Mouse (Mus musculus) neural tube, embryonic 12.5 days (tissue): ENCODE data around the gene Emg1. TPM values are rescaled to one million over a fixed set of nuclear protein-coding genes. Genes with fewer than 3 reads are reported as not detected.
"Not testable (repeated sequence)": the region's sequence is repeated elsewhere in the genome, so short reads cannot be mapped to it uniquely, and the experiment has no call there.

Experiments
- ATAC-seq: fragments of 200-750 bp; cut with Nextera tagmentation; 2 replicates; pipeline ENCODE4 v1.8.0; 2017; ENCODE audit warnings: low read depth, mild to moderate bottlenecking, moderate TSS enrichment, moderate library complexity; ENCODE audit not compliant: low FRiP score
- H3K27ac ChIP-seq: fragments of 300-500 bp; sonication (generic); 2 replicates; pipeline ENCODE4 v1.5.1; 2016
- H3K27me3 ChIP-seq: fragments of 300-500 bp; sonication (generic); replicated peaks from 2 replicates; pipeline ENCODE4 v1.6.1; 2016; ENCODE audit warnings: mild to moderate bottlenecking
- H3K36me3 ChIP-seq: fragments of 300-500 bp; sonication (generic); 2 replicates; pipeline ENCODE4 v1.6.1; 2016; ENCODE audit warnings: mild to moderate bottlenecking
- H3K4me1 ChIP-seq: fragments of 300-500 bp; sonication (generic); 2 replicates; pipeline ENCODE4 v1.6.1; 2016
- H3K4me2 ChIP-seq: fragments of 300-500 bp; sonication (generic); replicated peaks from 2 replicates; pipeline ENCODE4 v1.6.1; 2016; ENCODE audit warnings: mild to moderate bottlenecking
- H3K4me3 ChIP-seq: fragments of 300-500 bp; sonication (generic); 2 replicates; pipeline ENCODE4 v1.5.1; 2016
- H3K9ac ChIP-seq: fragments of 300-500 bp; sonication (generic); 2 replicates; pipeline ENCODE4 v1.6.1; 2016; ENCODE audit warnings: mild to moderate bottlenecking
- H3K9me3 ChIP-seq: fragments of 300-500 bp; sonication (generic); 2 replicates; pipeline ENCODE4 v1.6.1; 2016; ENCODE audit warnings: mild to moderate bottlenecking
- WGBS: fragments of 180-500 bp; shearing (Covaris S2); methylation state at CpG from one replicate; pipeline ENCODE4 v1.1.7; 2016; 5-methylcytosine and 5-hydroxymethylcytosine counted together
- polyA plus RNA-seq: library from polyadenylated mRNA; unstranded; fragments of >200 nt; fragmentation: Nextera tagmentation; extraction: Ambion mirVana; gene quantifications from 2 replicates; pipeline ENCODE4 v1.2.1, GENCODE M21; 2016

Gene Emg1
- polyA plus RNA-seq, 1 experiment from 2014 or later, result 161 TPM

DNA sequence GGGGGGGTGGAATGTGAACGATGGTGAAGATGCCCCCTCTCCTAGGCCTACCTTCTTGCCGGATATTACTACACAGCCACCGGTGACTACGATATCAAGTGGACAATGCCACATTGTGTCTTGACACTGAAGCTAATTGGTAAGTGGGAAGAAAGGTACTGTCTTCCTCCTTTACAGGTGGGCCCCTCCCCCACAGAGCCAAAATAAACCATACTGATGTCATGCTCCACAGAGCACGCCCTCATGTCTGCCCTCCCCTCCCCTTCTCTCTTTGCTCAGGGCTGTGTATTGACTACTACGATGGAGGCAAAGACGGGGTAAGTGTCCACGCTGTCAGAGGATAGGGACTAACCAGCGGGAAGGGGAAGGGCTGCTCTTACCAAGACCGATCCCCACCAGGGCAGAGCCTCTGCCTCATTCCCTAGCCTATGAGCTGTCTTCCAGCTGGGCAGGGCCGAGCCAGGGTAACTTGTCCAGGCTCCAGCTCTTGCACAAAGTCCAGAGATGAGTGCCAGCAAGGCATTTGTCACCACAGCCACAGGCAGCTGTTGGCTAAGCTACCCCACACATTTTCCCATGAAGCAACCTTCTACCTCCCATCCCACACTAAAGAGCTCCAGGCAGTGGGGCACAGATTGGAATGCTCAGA, 11.9 kb downstream of the Emg1 start:
- Histone ChIP-seq H3K36me3 (peaks cover 58% of the 10 kb centered on the region), H3K9ac (no peak overlapping the region)

DNA sequence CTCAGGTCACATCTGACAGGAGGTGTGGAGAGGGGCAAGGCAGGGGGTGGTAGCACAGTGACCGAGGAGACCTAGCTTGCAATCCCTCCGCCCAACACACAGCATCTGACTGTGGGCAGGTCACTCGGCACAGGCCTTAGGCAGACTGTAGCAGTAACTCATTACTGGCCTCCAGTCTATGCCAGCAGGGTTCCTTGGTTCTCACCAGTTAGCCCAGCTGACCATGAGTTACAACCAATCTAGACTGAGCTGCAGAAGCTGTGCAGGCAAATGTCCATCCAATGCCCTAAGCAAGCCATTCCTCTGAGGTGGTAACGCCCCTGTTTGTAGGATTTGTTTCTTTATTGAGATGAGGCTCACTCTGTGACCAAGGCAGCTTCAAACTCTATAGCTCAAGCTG, 12.6 kb downstream of the Emg1 start:
- H3K27me3 ChIP-seq, result no peaks in the 10 kb centered on the region
- WGBS, result 81% methylated on average over 4 of the region's 4 CpGs
- H3K9ac ChIP-seq, result no peak overlapping the region
- H3K9me3 ChIP-seq, result no peaks in the 10 kb centered on the region
- ATAC-seq, result no peak
- no peak overlapping the region for H3K4me2 ChIP-seq
- no peak overlapping the region for H3K4me3 ChIP-seq
- 0 out of 2 replicates have a peak, but pooled peaks cover 3% of the 10 kb centered on the region for H3K4me1 ChIP-seq
- H3K27ac ChIP-seq, result no peak overlapping the region
- peaks cover 50% of the 10 kb centered on the region for H3K36me3 ChIP-seq

More for the DNA sequence above, 11.9 kb downstream of the Emg1 start:
- H3K27me3 ChIP-seq, result no peaks in the 10 kb centered on the region
- H3K9me3 ChIP-seq, result no peaks in the 10 kb centered on the region
- no peak overlapping the region for H3K27ac ChIP-seq
- H3K4me1 ChIP-seq, result 0 out of 2 replicates have a peak, but pooled peaks cover 3% of the 10 kb centered on the region
- 86% methylated on average over 11 of the region's 11 CpGs for WGBS
- H3K4me3 ChIP-seq, result no peak overlapping the region
- H3K4me2 ChIP-seq, result no peak overlapping the region
- no peak; the same call in 1 of the 2 replicates for ATAC-seq

DNA sequence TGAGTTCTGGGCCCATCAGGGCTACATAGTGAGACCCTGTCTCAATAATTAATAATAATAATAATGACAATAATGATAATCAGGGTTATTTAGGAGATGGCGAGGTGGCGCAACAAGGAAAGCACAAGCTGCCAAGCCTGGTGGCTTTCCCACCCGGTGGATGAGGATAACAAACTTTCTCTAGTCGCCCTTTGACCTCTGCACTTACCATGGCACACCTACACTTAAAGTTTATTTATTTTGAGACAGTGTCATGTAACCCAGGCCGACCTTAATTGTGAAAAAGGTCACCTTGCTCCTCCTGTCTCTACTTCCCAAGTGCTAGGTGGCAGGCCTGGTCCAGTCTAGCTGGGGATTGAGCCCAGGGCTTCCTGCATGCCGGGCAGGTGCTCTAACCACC, 13.2 kb downstream of the Emg1 start:
- no peak overlapping the region for H3K4me3 ChIP-seq
- no peaks in the 10 kb centered on the region for H3K27me3 ChIP-seq
- 0 out of 2 replicates have a peak, but pooled peaks cover 3% of the 10 kb centered on the region for H3K4me1 ChIP-seq
- peaks cover 44% of the 10 kb centered on the region for H3K36me3 ChIP-seq
- no peak overlapping the region for H3K9ac ChIP-seq
- H3K9me3 ChIP-seq, result no peaks in the 10 kb centered on the region
- no peak overlapping the region for H3K27ac ChIP-seq
- 89% methylated on average over 6 of the region's 6 CpGs for WGBS
- no peak overlapping the region for H3K4me2 ChIP-seq
- no peak for ATAC-seq

DNA sequence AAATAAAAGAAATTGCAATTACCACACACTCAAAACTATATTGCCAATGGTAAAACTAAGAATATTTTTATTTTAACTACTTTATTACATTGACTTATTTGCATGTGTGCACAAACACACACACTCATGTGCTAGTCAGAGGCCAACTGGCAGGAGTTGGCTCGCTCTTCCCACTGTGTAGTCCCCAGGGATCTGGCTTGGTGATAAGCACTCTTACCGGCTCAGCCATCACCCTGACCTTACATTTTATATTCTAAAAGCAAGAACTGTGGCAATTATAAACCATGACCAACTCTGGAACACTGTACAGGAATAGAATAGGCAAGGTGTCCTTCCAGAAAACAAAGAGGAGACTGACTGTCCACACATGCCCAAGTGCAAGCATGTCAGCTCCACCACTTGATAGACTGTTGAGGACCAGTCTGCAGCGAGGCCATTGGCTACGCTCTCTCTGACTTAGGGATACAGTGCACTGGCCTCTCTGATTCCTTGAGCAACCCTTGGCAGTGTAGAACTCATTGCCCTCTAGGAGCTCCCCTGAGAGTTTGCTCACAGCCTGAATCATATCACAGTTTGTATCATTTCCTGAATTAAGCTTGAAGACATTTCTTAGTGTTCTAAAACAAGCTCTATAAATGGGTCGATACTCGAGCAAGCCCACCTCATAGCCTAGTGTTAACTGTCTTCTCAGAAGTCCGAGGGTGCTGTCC, 15.4 kb downstream of the Emg1 start:
- Histone ChIP-seq H3K9ac (no peak overlapping the region), H3K4me1 (0 out of 2 replicates have a peak, but pooled peaks cover 3% of the 10 kb centered on the region), H3K36me3 (peaks cover 23% of the 10 kb centered on the region; the same call in 1 of the 2 replicates), H3K4me3 (no peak overlapping the region), H3K9me3 (no peaks in the 10 kb centered on the region), H3K27ac (no peak overlapping the region), H3K27me3 (no peaks in the 10 kb centered on the region), H3K4me2 (no peak overlapping the region)
- ATAC-seq, result no peak
- WGBS, result 95% methylated on average over 7 of the region's 7 CpGs

DNA sequence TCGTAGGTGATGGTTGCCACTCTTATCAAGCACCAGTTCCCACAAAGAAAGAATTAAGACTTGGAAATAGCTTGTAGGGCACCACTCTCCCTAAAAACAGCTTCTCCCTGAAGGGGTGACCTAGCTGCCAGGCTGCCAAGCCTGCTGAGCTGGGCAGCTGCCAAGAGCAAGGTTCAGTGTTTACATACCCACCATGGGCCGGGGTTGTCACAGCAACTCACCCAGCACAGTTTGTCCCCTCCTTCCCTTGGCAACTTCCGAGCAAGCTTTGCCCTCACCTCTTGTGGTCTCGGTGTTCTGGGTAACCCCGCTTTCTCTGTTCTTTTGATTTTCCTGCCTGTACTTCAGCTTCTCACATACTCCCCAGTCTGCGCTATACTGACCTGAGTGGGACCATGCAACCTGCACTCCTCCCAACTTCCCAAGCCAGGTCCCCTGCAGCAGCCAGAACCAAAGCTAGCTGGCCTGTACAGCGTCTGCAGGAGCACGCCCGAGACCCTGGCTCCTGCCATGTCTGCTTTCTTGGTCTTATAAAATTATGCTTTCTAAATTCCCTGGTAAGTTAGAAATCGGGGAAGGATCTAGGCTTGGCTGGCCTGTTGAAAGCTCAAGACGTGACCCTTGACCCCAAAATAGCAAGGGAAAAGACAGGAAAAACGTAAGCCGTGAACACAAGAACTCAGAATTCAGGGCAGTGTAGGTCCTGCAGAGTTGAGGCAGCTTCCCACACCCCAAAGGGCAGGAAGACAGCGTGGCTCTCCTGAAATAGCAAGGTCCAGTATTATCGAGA, 17.6 kb downstream of the Emg1 start:
- Histone ChIP-seq H3K36me3 (0 out of 2 replicates have a peak, but pooled peaks cover 4% of the 10 kb centered on the region), H3K4me3 (no peak overlapping the region), H3K27me3 (no peaks in the 10 kb centered on the region), H3K4me1 (0 out of 2 replicates have a peak, but pooled peaks cover 3% of the 10 kb centered on the region), H3K9me3 (no peaks in the 10 kb centered on the region), H3K4me2 (no peak overlapping the region), H3K9ac (no peak overlapping the region), H3K27ac (no peak overlapping the region)
- no peak for ATAC-seq
- 86% methylated on average over 15 of the region's 15 CpGs for WGBS

DNA sequence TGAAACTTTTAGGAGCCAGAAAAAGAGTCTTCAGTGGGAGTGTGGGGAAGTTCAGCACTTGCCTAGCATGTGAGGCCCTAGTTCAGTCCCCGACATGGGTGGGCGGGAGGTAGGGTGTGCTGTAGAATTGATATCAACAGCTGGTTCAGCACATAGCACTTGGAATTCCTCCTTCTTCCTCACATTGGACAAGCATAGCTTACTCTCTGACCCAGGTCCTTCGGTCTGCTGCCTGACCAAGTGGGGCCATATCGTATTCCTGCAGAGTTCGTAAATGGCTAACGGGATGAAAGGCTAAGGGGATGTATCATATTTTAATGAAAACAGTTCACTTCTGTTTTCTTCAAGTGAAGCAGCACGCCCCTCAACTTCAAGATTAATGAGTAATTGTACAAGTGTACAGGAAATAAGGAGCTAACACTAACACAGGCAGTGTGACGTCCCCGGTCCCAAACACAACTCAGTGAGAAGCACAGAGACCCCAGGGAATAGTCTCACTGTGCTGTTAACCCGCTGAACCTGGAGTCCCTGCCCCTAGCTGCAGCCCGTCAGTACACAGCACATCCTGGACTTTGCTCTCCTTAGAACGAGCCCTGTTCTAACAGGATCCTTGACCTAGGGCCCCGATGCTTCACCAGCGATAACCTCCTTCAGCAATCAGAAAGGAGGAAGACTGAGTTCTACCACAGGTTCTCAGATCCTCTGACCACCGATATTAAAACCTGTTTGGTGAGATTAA, 18.6 kb downstream of the Emg1 start:
- H3K4me3 ChIP-seq, result no peak overlapping the region
- no peaks in the 10 kb centered on the region for H3K27me3 ChIP-seq
- H3K9ac ChIP-seq, result no peak overlapping the region
- no peak overlapping the region for H3K27ac ChIP-seq
- 0 out of 2 replicates have a peak, but pooled peaks cover 3% of the 10 kb centered on the region for H3K4me1 ChIP-seq
- 81% methylated on average over 15 of the region's 15 CpGs for WGBS
- H3K4me2 ChIP-seq, result no peak overlapping the region
- no peaks in the 10 kb centered on the region for H3K36me3 ChIP-seq
- no peak for ATAC-seq
- no peaks in the 10 kb centered on the region for H3K9me3 ChIP-seq

DNA sequence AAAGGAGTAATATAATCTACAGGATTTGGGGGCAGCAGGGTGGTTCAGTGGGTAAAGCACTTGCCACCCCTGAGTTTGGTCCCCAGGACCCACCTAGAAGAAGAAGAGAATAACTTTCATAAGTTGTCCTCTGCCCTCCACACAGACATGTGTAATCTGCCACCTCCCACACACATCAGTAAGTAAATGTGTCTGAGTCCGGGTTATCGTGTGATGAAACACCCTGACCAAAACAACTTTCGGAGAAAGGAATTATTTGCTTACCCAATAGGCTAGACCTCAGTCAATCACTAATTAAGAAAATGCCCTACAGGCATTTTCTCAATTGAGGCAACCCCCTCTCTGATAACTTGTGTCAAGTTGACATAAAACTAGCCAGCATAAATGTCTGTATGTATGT, 21.5 kb downstream of the Emg1 start:
- no peak for ATAC-seq
- Histone ChIP-seq H3K9ac (no peak overlapping the region), H3K4me3 (no peak overlapping the region)

DNA sequence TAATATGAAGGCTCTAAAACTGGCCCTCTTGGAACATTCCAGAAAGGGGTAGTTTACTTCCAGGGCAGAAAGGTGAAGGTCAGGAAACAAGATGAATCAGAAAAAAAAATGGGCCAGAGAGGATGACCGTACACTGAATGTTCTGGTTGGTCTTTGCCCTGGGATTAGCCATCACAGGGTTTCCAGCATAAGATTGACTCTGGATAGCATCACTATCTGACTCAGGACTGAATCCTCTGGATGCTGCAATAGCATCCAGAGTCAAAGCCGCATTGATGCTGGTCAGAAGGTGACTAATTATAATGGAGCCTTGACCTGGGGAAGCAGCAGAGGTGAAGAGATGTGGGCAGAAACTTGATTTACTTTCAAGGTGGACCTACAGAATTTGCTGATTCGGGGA, 23.0 kb downstream of the Emg1 start:
- Histone ChIP-seq H3K4me3 (no peak overlapping the region), H3K27ac (no peak overlapping the region), H3K9ac (no peak overlapping the region), H3K36me3 (no peaks in the 10 kb centered on the region), H3K9me3 (no peaks in the 10 kb centered on the region), H3K4me1 (no peaks in the 10 kb centered on the region), H3K27me3 (no peaks in the 10 kb centered on the region), H3K4me2 (no peak overlapping the region)
- ATAC-seq, result no peak
- 95% methylated on average over 3 of the region's 3 CpGs for WGBS

More for the DNA sequence above, 21.5 kb downstream of the Emg1 start:
- Histone ChIP-seq H3K36me3 (no peaks in the 10 kb centered on the region), H3K4me2 (no peak overlapping the region), H3K4me1 (no peaks in the 10 kb centered on the region), H3K9me3 (no peaks in the 10 kb centered on the region), H3K27me3 (no peaks in the 10 kb centered on the region), H3K27ac (no peak overlapping the region)
- WGBS, result 95% methylated on average over 3 of the region's 3 CpGs

DNA sequence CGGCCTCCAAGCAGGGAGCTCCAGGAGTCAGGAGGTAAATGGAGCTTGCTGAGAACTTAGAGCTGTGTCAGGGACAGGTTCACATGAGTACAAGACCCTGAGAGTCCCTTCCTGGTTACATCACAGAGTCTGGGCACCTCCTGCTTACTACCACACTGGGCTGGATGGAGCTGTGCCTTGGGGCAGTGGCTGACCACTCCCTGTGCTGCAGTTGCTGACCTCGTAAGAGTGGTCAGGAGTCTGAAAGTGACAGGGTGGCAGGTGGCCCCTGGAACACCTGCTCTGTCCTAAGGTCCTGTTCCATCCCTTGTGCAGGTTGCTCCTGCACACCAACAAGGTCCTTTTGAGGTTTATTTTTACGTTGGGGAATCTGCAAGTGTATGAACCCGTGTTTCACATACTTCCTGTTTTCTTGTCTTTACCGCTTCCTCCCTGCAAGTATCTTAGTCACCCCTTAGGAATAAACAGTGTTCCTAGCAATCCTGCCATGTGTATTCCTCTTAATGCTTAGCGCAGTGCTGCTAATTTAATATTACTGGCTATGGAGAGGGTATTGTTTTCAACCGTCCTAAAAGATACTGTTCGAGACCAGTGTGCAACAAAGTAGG, 23.7 kb downstream of the Emg1 start:
- H3K9me3 ChIP-seq, result no peaks in the 10 kb centered on the region
- H3K27me3 ChIP-seq, result no peaks in the 10 kb centered on the region
- no peak overlapping the region for H3K4me3 ChIP-seq
- ATAC-seq, result no peak
- H3K4me2 ChIP-seq, result no peak overlapping the region
- no peak overlapping the region for H3K27ac ChIP-seq
- H3K4me1 ChIP-seq, result no peaks in the 10 kb centered on the region
- no peak overlapping the region for H3K9ac ChIP-seq
- WGBS, result 84% methylated on average over 8 of the region's 8 CpGs
- no peaks in the 10 kb centered on the region for H3K36me3 ChIP-seq

DNA sequence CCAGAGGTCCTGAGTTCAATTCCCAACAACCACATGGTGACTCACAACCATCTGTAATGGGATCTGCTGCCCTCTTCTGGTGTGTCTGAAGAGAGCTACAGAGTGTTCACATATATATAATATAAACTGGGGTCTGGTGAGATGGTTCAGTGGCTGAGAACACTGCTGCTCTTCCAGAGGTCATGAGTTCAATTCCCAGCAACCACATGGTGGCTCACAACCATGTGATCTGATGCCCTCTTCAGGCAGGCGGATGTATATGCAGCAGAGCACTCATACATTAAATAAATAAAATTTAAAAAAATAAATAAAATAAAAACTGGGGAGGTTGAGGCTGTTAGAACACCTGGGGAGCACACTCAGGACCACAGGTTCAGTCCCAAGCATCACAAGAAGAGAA, 25.3 kb downstream of the Emg1 start:
- WGBS, result 89% methylated on average over 1 of the region's 1 CpGs
- not testable (repeated sequence) for H3K36me3 ChIP-seq, H3K4me2 ChIP-seq, H3K9ac ChIP-seq, H3K27ac ChIP-seq, H3K4me3 ChIP-seq, H3K4me1 ChIP-seq, H3K27me3 ChIP-seq, H3K9me3 ChIP-seq, ATAC-seq

DNA sequence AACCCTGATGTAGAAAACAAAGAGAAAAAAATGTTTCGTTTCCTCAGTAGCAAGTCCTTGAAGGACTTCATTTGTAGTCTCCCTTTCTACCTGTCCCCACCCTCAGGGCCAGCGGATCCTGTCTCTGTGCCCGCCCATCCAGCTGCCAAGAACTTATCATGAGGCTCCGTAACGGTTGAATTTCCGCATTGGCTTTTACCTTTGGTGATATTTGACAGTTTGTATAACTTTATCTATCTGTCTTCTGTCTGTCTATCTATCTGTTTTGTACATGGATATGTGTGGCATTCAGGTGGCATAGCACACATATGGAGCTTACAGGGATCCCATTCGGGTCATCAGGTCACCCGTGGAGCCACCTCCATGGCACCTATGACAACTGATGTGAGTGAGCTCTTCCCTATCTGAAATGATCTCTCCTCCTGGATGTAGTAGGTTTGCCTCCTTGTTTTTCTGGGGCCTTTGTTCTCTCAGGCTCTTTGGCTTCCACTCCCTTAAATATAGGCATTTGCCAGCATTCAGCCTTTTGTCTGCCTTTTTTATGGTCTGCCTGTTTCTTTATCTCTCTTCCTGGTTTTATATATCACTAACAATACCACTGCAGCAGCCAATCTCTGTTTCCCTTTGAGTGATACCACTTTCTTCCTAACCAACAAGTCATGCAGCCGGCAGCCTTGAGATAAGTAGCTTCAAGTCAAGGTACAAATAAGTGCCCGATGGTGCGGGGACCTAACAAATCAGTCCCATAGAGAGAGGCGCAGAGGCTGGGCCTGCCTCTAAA, 26.2 kb downstream of the Emg1 start:
- Histone ChIP-seq H3K4me2 (no peak overlapping the region), H3K27ac (no peak overlapping the region), H3K4me3 (no peak overlapping the region), H3K9ac (no peak overlapping the region), H3K9me3 (no peaks in the 10 kb centered on the region), H3K36me3 (no peaks in the 10 kb centered on the region), H3K27me3 (no peaks in the 10 kb centered on the region), H3K4me1 (no peaks in the 10 kb centered on the region)
- 78% methylated on average over 12 of the region's 12 CpGs for WGBS
- ATAC-seq, result no peak
